Mouse (Mus musculus): ENCODE results near the gene Zyg11b. TPM values are rescaled to one million over a fixed set of nuclear protein-coding genes. Genes with fewer than 3 reads are reported as not detected.

The Zyg11b gene
- 37.3 and 37.6 TPM in 2 replicates for polyA plus RNA-seq (2015; fragmentation: Nextera tagmentation; extraction: Ambion mirVana)

DNA sequence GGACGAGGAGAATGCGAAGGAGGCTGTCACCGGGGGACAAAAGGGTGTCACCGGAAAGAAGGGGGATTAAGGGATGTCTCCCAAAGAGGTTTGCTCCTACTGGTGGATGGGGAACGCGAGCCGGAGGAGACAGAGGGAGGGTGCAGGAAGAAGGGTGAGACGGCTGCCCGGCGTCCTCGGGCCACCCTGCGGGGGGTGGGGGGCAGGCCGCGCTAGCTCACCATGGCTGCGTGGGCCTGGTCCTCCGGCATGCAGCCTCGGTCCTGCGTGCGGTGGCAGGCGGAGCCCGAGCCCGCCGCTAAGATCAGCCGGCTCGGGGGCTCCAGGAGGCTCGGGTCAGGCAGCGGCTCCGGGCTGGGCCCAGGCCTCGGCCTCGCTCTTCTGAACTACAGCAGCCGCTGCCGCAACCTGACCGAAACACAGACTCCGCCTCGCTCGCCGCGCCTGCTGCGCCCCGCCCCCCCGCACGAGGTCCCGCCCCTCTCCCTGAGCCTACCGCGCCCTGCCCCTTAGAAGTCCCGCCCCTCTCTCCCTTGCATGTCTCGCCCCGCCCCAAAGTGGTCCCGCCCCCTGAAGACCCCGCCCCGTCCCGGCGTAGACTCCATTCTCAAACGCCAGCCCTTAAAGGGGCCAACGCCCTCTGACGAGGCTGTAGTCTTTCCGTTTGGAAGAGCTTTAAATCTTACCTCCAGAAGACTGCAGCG, at the start of gene Zyg11b:
TSS of gene Zyg11b (minus strand) at position 427 of the 704 bp plus-strand sequence.
- ATAC-seq = peak; percentile 97
- Histone ChIP-seq H3K9me3 (ENCODE audit: control insufficient read depth, low read length) (0 out of 2 replicates have a peak, but pooled peaks cover 5% of the 10 kb centered on the region), H3K4me2 (ENCODE audit: low read length) (peak within 1 kb of the TSS; percentile 79), H3K9ac (replicated peaks; ENCODE audit: low read depth, low read length) (peak within 1 kb of the TSS; percentile 95), H3K4me1 (replicated peaks; ENCODE audit: control insufficient read depth, insufficient read depth, low read length) (peaks cover 21% of the 10 kb centered on the region), H3K4me3 (replicated peaks; ENCODE audit: low read length) (peak within 1 kb of the TSS; percentile 95), H3K27ac (ENCODE audit: low read length) (peak within 1 kb of the TSS; percentile 92), H3K36me3 (ENCODE audit: control insufficient read depth, insufficient read depth) (no peaks in the 10 kb centered on the region), H3K27me3 (replicated peaks; ENCODE audit: control insufficient read depth, insufficient read depth, low read length) (no peaks in the 10 kb centered on the region)
- WGBS = under 1% methylated on average over 43 of the region's 58 CpGs

DNA sequence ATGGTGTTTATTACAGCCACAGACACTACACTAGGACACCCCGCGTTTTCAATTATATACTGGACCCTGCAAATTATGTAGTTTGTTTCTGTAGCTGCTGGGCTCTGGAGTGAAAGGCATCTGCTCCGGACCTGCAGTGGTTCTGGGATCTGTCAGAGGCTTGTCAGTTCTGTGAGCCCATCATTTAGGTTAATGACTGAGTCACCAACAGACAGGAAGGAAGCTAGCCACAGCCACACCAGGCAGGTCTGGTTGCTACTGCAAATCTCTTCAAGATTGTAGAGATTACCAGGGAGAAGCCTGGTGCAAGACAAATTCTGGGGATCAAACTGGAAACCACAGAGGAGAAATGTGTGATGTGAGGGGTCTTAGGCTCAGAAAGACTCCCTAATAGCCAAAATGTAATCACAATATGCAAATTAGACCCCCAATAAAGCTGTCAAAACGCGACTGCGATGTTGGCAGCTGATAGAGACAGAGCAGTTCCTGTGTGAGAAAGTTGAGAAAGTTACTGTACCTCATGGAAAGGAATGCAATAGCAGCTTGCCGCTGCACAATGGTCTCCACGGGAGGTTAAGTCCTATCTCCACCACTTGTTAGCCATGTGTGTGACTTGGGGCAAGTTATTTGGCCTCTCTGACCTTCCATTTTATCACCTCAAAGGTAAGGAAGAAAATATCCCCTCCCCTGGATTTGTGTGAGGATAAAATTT, 49.1 kb upstream of the Zyg11b start:
- no peak overlapping the region for H3K27ac ChIP-seq (ENCODE audit: low read length)
- no peaks in the 10 kb centered on the region for H3K27me3 ChIP-seq (replicated peaks; ENCODE audit: control insufficient read depth, insufficient read depth, low read length)
- H3K4me1 ChIP-seq (replicated peaks; ENCODE audit: control insufficient read depth, insufficient read depth, low read length) = peaks cover 16% of the 10 kb centered on the region
- no peak for ATAC-seq
- no peak overlapping the region for H3K4me3 ChIP-seq (replicated peaks; ENCODE audit: low read length)
- no peaks in the 10 kb centered on the region for H3K9me3 ChIP-seq (ENCODE audit: control insufficient read depth, low read length)
- no peak overlapping the region for H3K9ac ChIP-seq (replicated peaks; ENCODE audit: low read depth, low read length)
- 38% methylated on average over 8 of the region's 8 CpGs for WGBS
- H3K36me3 ChIP-seq (ENCODE audit: control insufficient read depth, insufficient read depth) = no peaks in the 10 kb centered on the region
- no peak overlapping the region for H3K4me2 ChIP-seq (ENCODE audit: low read length)

DNA sequence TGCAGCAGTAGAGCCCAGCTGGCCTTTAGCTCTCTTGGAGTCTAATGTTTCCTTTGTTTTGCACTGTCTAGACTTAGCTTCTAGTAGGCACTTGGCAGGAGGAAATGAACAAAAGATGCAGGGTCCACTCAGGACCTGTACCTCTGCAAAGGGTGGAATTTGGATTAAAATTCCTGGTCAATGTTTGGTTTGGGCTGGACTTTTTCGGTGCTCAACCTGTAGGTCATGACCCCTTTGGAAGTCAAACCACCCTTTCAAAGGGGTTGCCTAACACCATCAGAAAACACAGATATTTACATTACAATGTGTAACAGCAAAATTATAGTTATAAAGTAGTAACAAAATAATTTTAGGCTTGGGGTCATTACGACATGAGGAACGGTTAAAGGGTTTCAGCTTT, 48.2 kb upstream of the Zyg11b start:
- 86% methylated on average over 3 of the region's 3 CpGs for WGBS
- no peak for ATAC-seq
- no peak overlapping the region for H3K4me2 ChIP-seq (ENCODE audit: low read length)

DNA sequence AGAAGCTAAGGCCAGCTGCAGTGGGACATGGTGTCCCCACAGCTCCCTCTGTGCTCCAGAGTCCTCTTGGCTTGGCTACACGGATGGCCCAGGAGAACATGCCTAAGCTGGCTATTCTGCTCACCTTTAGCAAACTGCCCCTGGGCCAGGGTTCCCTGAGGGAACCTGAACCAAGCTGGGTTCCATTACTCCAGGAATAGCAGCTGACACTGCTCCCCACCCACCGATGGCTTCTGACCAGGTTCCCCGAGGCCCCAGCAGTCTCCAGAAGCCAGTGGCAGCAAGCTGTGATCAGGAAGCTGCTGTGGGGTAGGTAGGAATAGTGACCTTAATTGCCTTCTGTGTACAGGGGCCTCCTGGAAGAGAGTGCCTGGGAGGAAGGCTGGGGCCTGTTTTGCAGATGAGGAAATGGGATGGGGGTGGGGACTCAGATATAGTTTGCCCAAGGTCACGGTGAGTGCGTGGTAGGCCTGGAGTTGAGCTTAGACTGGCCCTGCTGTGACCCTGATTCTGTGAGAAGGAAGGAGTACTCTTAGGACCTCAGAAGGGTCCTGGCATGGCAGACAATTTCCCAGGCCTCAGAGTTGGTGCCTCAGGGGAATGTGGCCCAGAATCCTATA, 47.5 kb upstream of the Zyg11b start:
- H3K4me1 ChIP-seq (replicated peaks; ENCODE audit: control insufficient read depth, insufficient read depth, low read length) = peaks cover 20% of the 10 kb centered on the region
- H3K27ac ChIP-seq (ENCODE audit: low read length) = no peak overlapping the region
- no peak overlapping the region for H3K4me3 ChIP-seq (replicated peaks; ENCODE audit: low read length)
- no peaks in the 10 kb centered on the region for H3K36me3 ChIP-seq (ENCODE audit: control insufficient read depth, insufficient read depth)
- WGBS = 77% methylated on average over 5 of the region's 5 CpGs
- no peak overlapping the region for H3K4me2 ChIP-seq (ENCODE audit: low read length)
- H3K9ac ChIP-seq (replicated peaks; ENCODE audit: low read depth, low read length) = no peak overlapping the region
- H3K27me3 ChIP-seq (replicated peaks; ENCODE audit: control insufficient read depth, insufficient read depth, low read length) = no peaks in the 10 kb centered on the region
- no peaks in the 10 kb centered on the region for H3K9me3 ChIP-seq (ENCODE audit: control insufficient read depth, low read length)
- no peak for ATAC-seq

More for the DNA sequence above, 48.2 kb upstream of the Zyg11b start:
- no peak overlapping the region for H3K9ac ChIP-seq (replicated peaks; ENCODE audit: low read depth, low read length)
- no peaks in the 10 kb centered on the region for H3K36me3 ChIP-seq (ENCODE audit: control insufficient read depth, insufficient read depth)
- H3K27me3 ChIP-seq (replicated peaks; ENCODE audit: control insufficient read depth, insufficient read depth, low read length) = no peaks in the 10 kb centered on the region
- H3K9me3 ChIP-seq (ENCODE audit: control insufficient read depth, low read length) = no peaks in the 10 kb centered on the region
- peaks cover 20% of the 10 kb centered on the region for H3K4me1 ChIP-seq (replicated peaks; ENCODE audit: control insufficient read depth, insufficient read depth, low read length)
- no peak overlapping the region for H3K27ac ChIP-seq (ENCODE audit: low read length)
- H3K4me3 ChIP-seq (replicated peaks; ENCODE audit: low read length) = no peak overlapping the region

DNA sequence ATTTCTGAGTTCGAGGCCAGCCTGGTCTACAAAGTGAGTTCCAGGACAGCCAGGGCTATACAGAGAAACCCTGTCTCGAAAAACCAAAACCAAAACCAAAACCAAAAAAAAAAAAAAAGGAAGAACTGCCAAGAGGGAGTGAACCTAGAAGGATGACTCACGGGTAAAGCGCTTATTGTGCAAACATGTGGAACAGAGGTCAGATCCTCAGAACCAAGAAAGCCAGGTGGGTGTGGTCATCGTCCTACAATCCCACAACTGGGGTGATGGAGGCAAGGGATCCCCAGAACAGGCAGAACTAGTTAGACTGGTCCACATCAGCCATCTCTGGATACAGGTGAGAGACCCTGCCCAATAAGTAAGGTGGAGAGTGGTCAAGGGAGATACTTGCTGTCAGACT, 46.2 kb upstream of the Zyg11b start:
- no peak for ATAC-seq
- Histone ChIP-seq H3K36me3 (ENCODE audit: control insufficient read depth, insufficient read depth) (no peaks in the 10 kb centered on the region), H3K4me2 (ENCODE audit: low read length) (no peak overlapping the region), H3K4me1 (replicated peaks; ENCODE audit: control insufficient read depth, insufficient read depth, low read length) (peaks cover 20% of the 10 kb centered on the region), H3K27ac (ENCODE audit: low read length) (no peak overlapping the region), H3K27me3 (replicated peaks; ENCODE audit: control insufficient read depth, insufficient read depth, low read length) (no peaks in the 10 kb centered on the region), H3K9ac (replicated peaks; ENCODE audit: low read depth, low read length) (no peak overlapping the region), H3K4me3 (replicated peaks; ENCODE audit: low read length) (no peak overlapping the region), H3K9me3 (ENCODE audit: control insufficient read depth, low read length) (no peaks in the 10 kb centered on the region)
- WGBS = 96% methylated on average over 5 of the region's 5 CpGs

DNA sequence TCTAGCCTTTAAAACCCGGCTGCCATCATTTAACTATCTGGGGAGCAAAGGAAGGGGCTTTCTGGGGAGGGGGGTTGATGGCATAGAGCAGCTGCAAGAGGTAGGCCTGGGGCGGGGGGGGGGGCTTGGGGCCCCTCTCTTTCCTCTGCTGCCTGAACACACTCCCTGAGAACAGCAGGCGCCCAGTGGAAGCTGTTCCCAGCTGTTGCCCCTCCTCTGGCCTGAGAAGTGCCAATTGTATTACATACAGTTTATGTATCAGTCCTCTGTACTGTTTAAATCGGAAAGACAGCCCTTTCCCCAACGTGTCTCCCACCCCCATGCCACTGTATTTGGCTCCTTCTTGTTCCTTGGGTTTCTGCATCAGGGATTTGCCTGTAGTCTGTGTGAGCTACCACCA, 44.9 kb upstream of the Zyg11b start:
- no peak overlapping the region for H3K4me3 ChIP-seq (replicated peaks; ENCODE audit: low read length)
- no peak overlapping the region for H3K4me2 ChIP-seq (ENCODE audit: low read length)
- H3K9ac ChIP-seq (replicated peaks; ENCODE audit: low read depth, low read length) = no peak overlapping the region
- no peak for ATAC-seq
- 32% methylated on average over 5 of the region's 5 CpGs for WGBS
- H3K4me1 ChIP-seq (replicated peaks; ENCODE audit: control insufficient read depth, insufficient read depth, low read length) = peaks cover 14% of the 10 kb centered on the region
- no peak overlapping the region for H3K27ac ChIP-seq (ENCODE audit: low read length)
- H3K36me3 ChIP-seq (ENCODE audit: control insufficient read depth, insufficient read depth) = no peaks in the 10 kb centered on the region
- H3K27me3 ChIP-seq (replicated peaks; ENCODE audit: control insufficient read depth, insufficient read depth, low read length) = no peaks in the 10 kb centered on the region
- no peaks in the 10 kb centered on the region for H3K9me3 ChIP-seq (ENCODE audit: control insufficient read depth, low read length)

DNA sequence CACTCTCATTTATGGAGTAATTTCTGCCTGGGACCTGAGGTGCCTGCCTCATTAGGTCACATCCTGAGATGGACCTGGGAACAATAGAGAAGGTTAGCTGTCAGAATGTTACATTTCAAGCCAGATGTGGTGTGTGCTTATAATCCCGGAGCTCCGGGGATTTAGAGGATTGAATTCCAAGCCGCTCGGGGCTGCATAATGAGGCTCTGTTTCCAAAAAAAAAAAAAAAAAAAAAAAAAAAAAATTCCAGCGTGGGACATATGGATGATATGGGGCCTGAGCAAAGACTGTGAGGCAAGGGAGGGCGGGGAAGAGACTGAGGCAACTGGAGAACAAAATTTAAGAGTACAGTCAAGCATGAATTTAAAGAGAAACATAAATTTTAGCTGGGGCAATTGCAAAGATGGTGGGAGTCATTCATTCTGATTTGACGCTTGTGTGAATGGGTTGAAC, 43.8 kb upstream of the Zyg11b start:
- H3K36me3 ChIP-seq (ENCODE audit: control insufficient read depth, insufficient read depth) = no peaks in the 10 kb centered on the region
- 0 out of 2 replicates have a peak, but pooled peaks cover 5% of the 10 kb centered on the region for H3K4me1 ChIP-seq (replicated peaks; ENCODE audit: control insufficient read depth, insufficient read depth, low read length)
- ATAC-seq = no peak
- no peaks in the 10 kb centered on the region for H3K27me3 ChIP-seq (replicated peaks; ENCODE audit: control insufficient read depth, insufficient read depth, low read length)
- H3K27ac ChIP-seq (ENCODE audit: low read length) = no peak overlapping the region
- no peak overlapping the region for H3K4me2 ChIP-seq (ENCODE audit: low read length)
- no peaks in the 10 kb centered on the region for H3K9me3 ChIP-seq (ENCODE audit: control insufficient read depth, low read length)
- H3K9ac ChIP-seq (replicated peaks; ENCODE audit: low read depth, low read length) = no peak overlapping the region
- H3K4me3 ChIP-seq (replicated peaks; ENCODE audit: low read length) = no peak overlapping the region
- WGBS = 11% methylated on average over 7 of the region's 7 CpGs

DNA sequence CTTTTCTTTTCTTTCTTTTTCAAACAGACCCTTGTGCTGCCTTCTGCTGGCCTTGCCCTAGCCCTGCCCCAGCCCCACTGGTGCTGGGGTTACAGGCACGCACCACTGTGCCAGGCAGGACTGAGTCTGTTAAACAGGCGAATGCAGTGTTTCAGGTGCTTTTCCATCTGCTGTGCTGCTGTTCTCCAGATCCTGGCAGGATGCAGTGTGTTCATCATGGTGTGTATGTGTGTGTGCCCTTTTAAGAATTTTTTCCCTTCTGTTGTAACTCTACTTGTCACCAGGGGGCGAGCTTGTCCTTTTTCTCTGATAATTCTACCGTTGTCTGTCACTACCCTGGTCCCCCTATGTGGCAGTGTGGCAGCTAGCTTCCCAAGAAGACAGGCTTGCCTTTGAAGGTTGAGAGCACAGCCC, 38.4 kb upstream of the Zyg11b start:
- Histone ChIP-seq H3K9ac (replicated peaks; ENCODE audit: low read depth, low read length) (0 out of 2 replicates have a peak overlapping the region, but pooled peaks have one; percentile 27), H3K27ac (ENCODE audit: low read length) (no peak overlapping the region), H3K4me1 (replicated peaks; ENCODE audit: control insufficient read depth, insufficient read depth, low read length) (no peaks in the 10 kb centered on the region; the same call in 1 of the 2 replicates), H3K9me3 (ENCODE audit: control insufficient read depth, low read length) (no peaks in the 10 kb centered on the region), H3K36me3 (ENCODE audit: control insufficient read depth, insufficient read depth) (peaks cover 8% of the 10 kb centered on the region), H3K27me3 (replicated peaks; ENCODE audit: control insufficient read depth, insufficient read depth, low read length) (no peaks in the 10 kb centered on the region), H3K4me3 (replicated peaks; ENCODE audit: low read length) (no peak overlapping the region), H3K4me2 (ENCODE audit: low read length) (no peak overlapping the region)
- peak; percentile 88 for ATAC-seq
- 19% methylated on average over 4 of the region's 4 CpGs for WGBS

DNA sequence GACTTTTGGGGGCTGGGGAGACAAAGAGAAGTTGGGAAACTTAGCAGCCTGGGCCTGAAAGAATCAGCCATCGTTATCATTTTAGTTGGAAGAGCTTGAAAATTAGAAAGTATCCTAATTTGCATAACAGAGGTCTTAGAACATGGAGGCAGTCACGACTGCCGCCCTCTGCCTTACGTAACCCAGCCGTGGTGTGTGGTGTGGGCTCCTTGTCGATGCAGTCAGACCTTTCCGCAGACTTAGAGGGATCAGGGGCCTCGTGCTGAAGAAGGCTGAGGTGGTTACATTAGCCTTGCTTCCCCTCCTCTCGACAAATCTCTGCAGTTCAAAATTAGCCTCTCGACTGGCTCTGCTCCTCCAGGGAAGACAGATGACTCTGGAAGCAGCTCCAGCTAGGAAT, 37.9 kb upstream of the Zyg11b start:
- no peak overlapping the region for H3K9ac ChIP-seq (replicated peaks; ENCODE audit: low read depth, low read length)
- H3K36me3 ChIP-seq (ENCODE audit: control insufficient read depth, insufficient read depth) = peaks cover 8% of the 10 kb centered on the region
- no peak overlapping the region for H3K4me2 ChIP-seq (ENCODE audit: low read length)
- 50% methylated on average over 10 of the region's 10 CpGs for WGBS
- ATAC-seq = no peak
- no peak overlapping the region for H3K27ac ChIP-seq (ENCODE audit: low read length)
- no peaks in the 10 kb centered on the region; the same call in 1 of the 2 replicates for H3K4me1 ChIP-seq (replicated peaks; ENCODE audit: control insufficient read depth, insufficient read depth, low read length)
- H3K9me3 ChIP-seq (ENCODE audit: control insufficient read depth, low read length) = no peaks in the 10 kb centered on the region
- H3K27me3 ChIP-seq (replicated peaks; ENCODE audit: control insufficient read depth, insufficient read depth, low read length) = no peaks in the 10 kb centered on the region
- no peak overlapping the region for H3K4me3 ChIP-seq (replicated peaks; ENCODE audit: low read length)
